Mouse (Mus musculus) heart, embryonic 12.5 days (tissue): Measurements from ENCODE around the gene Gm20388. TPM values are rescaled to one million over a fixed set of nuclear protein-coding genes. Genes with fewer than 3 reads are reported as not detected.

ENCODE experiments used
- ATAC-seq: fragments of 200-750 bp; cut with Nextera tagmentation; 2 replicates; pipeline ENCODE4 v1.8.0; 2017; ENCODE audit warnings: moderate TSS enrichment, moderate library complexity; ENCODE audit not compliant: insufficient number of reproducible peaks, low FRiP score
- H3K27ac ChIP-seq: fragments of 300-500 bp; sonication (generic); 2 replicates; pipeline ENCODE4 v1.5.1; 2016; ENCODE audit warnings: mild to moderate bottlenecking, moderate library complexity; ENCODE audit not compliant: poor library complexity, severe bottlenecking
- H3K27me3 ChIP-seq: fragments of 300-500 bp; sonication (generic); replicated peaks from 2 replicates; pipeline ENCODE4 v1.6.1; 2016; ENCODE audit warnings: mild to moderate bottlenecking, moderate library complexity
- H3K36me3 ChIP-seq: fragments of 300-500 bp; sonication (generic); 2 replicates; pipeline ENCODE4 v1.6.1; 2016; ENCODE audit warnings: mild to moderate bottlenecking, moderate library complexity
- H3K4me1 ChIP-seq: fragments of 300-500 bp; sonication (generic); replicated peaks from 2 replicates; pipeline ENCODE4 v1.6.1; 2016; ENCODE audit warnings: mild to moderate bottlenecking
- H3K4me2 ChIP-seq: fragments of 300-500 bp; sonication (generic); 2 replicates; pipeline ENCODE4 v1.6.1; 2016; ENCODE audit warnings: mild to moderate bottlenecking, moderate library complexity
- H3K4me3 ChIP-seq: fragments of 300-500 bp; sonication (generic); 2 replicates; pipeline ENCODE4 v1.5.1; 2016; ENCODE audit warnings: mild to moderate bottlenecking
- H3K9ac ChIP-seq: fragments of 300-500 bp; sonication (generic); 2 replicates; pipeline ENCODE4 v1.6.1; 2016; ENCODE audit warnings: mild to moderate bottlenecking, moderate library complexity
- H3K9me3 ChIP-seq: fragments of 300-500 bp; sonication (generic); replicated peaks from 2 replicates; pipeline ENCODE4 v1.6.1; 2016; ENCODE audit warnings: mild to moderate bottlenecking, moderate library complexity
- WGBS: fragments of 180-500 bp; shearing (Covaris S2); methylation state at CpG from one replicate; pipeline ENCODE4 v1.1.7; 2016; 5-methylcytosine and 5-hydroxymethylcytosine counted together
- polyA plus RNA-seq: library from polyadenylated mRNA; unstranded; fragments of >200 nt; fragmentation: Nextera tagmentation; extraction: Ambion mirVana; gene quantifications from 2 replicates; pipeline ENCODE4 v1.2.1, GENCODE M21; 2016

Gm20388 gene
- polyA plus RNA-seq, 1 experiment from 2014 or later, result not detected

DNA sequence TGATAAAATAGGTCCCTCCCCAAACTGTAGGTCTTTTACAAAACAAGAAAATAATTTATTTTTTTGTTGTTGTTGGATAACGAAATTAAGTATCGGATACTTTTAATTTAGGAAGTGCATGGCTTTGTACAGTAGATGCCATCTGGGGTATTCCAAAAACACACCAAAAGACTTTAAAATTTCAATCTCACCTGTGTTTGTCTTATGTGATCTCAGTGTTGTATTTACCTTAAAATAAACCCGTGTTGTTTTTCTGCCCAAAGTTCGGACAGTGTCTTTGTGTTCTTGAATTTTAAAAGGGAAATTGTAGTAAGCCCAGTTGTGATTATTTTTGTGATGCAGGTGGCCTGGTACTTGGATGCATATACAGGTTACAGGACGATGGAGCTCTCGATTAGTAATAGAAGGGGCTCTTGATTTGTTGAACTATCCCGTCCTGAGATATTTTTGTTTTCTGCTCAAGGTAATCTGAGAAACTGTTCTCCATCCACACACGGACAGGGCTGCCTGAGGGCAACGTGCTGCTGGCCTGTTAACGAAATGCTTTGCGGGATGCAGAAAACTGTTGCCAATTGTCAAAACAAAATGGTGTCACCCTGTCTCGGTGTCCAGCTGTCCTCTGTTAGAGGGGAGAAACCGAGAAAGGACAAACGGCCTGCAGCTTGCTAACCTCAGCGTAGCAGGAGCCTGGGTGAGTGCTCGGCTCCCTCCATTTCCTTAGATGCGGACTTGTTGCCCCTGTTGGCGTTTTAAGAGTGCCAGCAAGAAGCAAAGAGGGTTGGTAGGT is 1208.2 kb downstream of the Gm20388 start:
- peak overlapping the region; percentile 93 for H3K4me2 ChIP-seq
- ATAC-seq, result no peak
- H3K36me3 ChIP-seq, result peaks cover 10% of the 10 kb centered on the region
- WGBS, result 4% methylated on average over 18 of the region's 18 CpGs
- peak overlapping the region; percentile 1; the same call in 1 of the 2 replicates for H3K27ac ChIP-seq
- H3K27me3 ChIP-seq, result peaks cover 77% of the 10 kb centered on the region
- H3K9me3 ChIP-seq, result no peaks in the 10 kb centered on the region
- H3K9ac ChIP-seq, result peak overlapping the region; percentile 92
- peak overlapping the region; percentile 76 for H3K4me3 ChIP-seq
- H3K4me1 ChIP-seq, result peaks cover 27% of the 10 kb centered on the region

DNA sequence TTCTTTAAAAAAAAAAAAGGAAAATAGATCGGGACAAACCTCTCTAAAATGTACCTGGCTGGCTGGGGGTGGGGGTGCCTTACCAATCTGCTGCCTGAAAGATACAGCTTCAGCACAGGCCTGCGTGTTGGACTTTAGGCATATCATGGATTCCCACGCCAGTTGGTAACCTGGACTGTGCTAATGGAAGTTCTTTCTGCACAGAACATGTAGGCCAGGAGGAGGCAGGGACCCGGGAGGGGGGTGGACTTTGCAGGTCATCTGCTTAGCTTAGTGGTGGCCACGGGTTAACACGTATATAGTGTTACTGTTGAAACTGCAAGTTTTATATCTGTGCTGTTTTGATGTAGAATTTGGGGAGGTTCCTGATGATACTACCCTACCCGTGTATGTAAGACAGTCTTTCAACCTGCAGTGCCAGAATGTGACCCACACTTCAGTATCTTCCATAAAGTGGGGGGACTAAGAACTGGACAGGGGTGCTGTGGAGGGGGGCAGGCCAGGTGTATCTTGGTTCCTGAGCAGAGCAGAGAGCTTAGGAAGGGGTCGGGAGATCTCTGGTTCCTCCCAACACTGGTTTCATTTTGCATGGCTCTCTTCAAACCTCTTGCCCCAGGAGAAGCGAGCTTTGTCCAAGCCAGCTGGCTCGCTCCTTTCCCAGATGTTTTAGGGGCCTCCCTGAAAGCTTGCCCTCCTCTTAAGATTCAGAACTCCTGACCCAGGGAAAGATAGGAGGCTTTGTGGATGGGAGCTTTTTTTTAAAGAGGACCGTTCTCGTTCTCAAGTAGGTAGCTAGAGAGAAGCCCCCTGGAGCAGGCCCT is 1209.2 kb downstream of the Gm20388 start:
- no peak for ATAC-seq
- Histone ChIP-seq H3K4me1 (peaks cover 35% of the 10 kb centered on the region), H3K9ac (peak overlapping the region; percentile 73), H3K4me2 (peak overlapping the region; percentile 67), H3K4me3 (peak overlapping the region; percentile 76), H3K36me3 (peaks cover 10% of the 10 kb centered on the region), H3K27ac (peak overlapping the region; percentile 44; the same call in 1 of the 2 replicates), H3K9me3 (no peaks in the 10 kb centered on the region), H3K27me3 (peaks cover 81% of the 10 kb centered on the region)
- WGBS, result 19% methylated on average over 12 of the region's 12 CpGs

DNA sequence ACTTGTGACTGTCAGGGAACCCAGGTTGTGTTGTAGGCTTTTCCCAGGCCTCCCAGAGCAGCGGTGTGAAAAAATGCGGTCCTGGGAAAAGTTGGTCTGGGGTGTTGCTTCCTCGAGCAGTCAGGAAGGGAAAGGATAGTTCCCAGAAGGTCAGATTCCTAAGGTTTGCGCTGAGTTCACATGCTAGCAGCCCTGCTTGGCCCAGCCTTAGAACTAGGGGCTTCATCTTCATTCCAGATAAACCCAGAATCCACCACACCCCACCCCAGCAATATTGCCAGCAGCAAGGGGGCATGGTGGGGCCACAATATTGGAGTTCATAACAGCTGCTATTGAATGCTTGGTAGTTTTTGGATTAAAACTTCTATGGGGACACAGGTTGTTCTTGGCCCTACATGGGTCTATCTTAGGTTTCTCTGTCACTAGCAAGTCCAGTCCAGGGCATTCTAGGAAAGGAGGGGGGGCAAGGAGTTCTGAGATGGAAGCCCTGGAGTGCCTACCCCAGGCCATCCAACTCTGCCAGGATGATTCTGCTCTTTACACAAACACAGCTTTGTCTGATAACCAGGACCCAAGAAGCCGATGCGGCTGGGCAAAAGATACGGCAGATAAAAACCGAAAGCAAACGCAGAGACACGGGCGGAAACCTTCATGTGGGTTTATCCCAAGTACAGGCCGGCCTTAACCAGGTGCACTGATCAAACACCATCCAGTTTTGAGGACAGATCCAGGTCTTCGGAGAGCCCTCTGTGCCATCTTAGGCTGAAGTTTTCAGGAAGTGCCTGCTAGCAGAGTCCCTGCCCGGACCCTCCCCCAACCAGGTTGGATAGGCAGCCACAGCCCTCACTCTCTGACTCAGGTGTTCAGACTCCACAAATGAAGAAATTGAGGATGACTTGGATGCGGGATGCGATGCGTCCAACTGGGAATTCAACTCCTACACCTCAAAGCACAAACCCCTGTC is 1210.1 kb downstream of the Gm20388 start:
- WGBS, result 17% methylated on average over 17 of the region's 17 CpGs
- Histone ChIP-seq H3K4me1 (peaks cover 43% of the 10 kb centered on the region), H3K9me3 (no peaks in the 10 kb centered on the region), H3K27me3 (peaks cover 79% of the 10 kb centered on the region), H3K4me2 (peak overlapping the region; percentile 67), H3K36me3 (peaks cover 10% of the 10 kb centered on the region), H3K9ac (peak overlapping the region; percentile 73), H3K4me3 (peak overlapping the region; percentile 76), H3K27ac (0 out of 2 replicates have a peak overlapping the region, but pooled peaks have one; percentile 44)
- no peak for ATAC-seq

GRCm38 (mm10) chr8:121121704-121122103 is 1211.1 kb downstream of the Gm20388 start:
- Histone ChIP-seq H3K9me3 (no peaks in the 10 kb centered on the region), H3K27ac (no peak overlapping the region), H3K27me3 (peaks cover 82% of the 10 kb centered on the region), H3K4me3 (peak overlapping the region; percentile 76), H3K9ac (peak overlapping the region; percentile 48; the same call in 1 of the 2 replicates), H3K36me3 (peaks cover 10% of the 10 kb centered on the region), H3K4me2 (peak overlapping the region; percentile 67), H3K4me1 (peaks cover 47% of the 10 kb centered on the region)
- WGBS, result 38% methylated on average over 8 of the region's 8 CpGs
- no peak for ATAC-seq

- H3K27me3 ChIP-seq, result peaks cover 82% of the 10 kb centered on the region
- no peaks in the 10 kb centered on the region for H3K9me3 ChIP-seq
- peaks cover 10% of the 10 kb centered on the region for H3K36me3 ChIP-seq
- 33% methylated on average over 7 of the region's 7 CpGs for WGBS
- no peak for ATAC-seq
- H3K4me2 ChIP-seq, result peak overlapping the region; percentile 67; the same call in 1 of the 2 replicates
- peaks cover 51% of the 10 kb centered on the region for H3K4me1 ChIP-seq
- 0 out of 2 replicates have a peak overlapping the region, but pooled peaks have one; percentile 48 for H3K9ac ChIP-seq
- H3K4me3 ChIP-seq, result no peak overlapping the region
- H3K27ac ChIP-seq, result no peak overlapping the region
Measured at GRCm38 (mm10) chr8:121122368-121122767, 1211.7 kb downstream of the Gm20388 start.

DNA sequence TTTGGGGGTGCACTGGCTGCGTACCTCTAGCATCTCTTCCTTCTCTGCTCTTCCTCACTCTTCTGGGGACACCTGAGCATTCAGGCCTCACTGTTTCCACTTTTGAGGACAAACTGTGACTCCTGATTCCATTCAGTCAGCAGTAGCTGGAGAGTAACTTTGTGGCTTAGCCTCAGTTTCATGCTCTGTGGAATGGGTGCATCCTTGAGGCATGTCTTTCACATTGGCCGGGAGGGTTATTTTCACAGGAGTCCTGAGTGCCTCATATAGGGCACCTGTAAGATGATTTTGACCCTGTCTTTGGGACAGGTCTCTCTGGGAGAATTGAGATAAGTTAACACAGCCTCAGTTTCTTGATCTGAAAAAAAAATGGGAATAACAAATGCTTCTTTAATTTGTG is 1212.5 kb downstream of the Gm20388 start:
- peaks cover 54% of the 10 kb centered on the region for H3K4me1 ChIP-seq
- peaks cover 79% of the 10 kb centered on the region for H3K27me3 ChIP-seq
- no peak overlapping the region for H3K4me3 ChIP-seq
- no peak overlapping the region for H3K9ac ChIP-seq
- 0 out of 2 replicates have a peak overlapping the region, but pooled peaks have one; percentile 67 for H3K4me2 ChIP-seq
- H3K27ac ChIP-seq, result no peak overlapping the region
- H3K9me3 ChIP-seq, result no peaks in the 10 kb centered on the region
- H3K36me3 ChIP-seq, result peaks cover 10% of the 10 kb centered on the region
- ATAC-seq, result no peak
- WGBS, result 80% methylated on average over 2 of the region's 2 CpGs

- H3K4me3 ChIP-seq, result peak overlapping the region; percentile 45; the same call in 1 of the 2 replicates
- H3K27ac ChIP-seq, result peak overlapping the region; percentile 82
- H3K4me1 ChIP-seq, result peaks cover 68% of the 10 kb centered on the region
- WGBS, result 4% methylated on average over 17 of the region's 17 CpGs
- peak; percentile 52 for ATAC-seq
- peaks cover 91% of the 10 kb centered on the region for H3K27me3 ChIP-seq
- H3K9me3 ChIP-seq, result no peaks in the 10 kb centered on the region
- H3K4me2 ChIP-seq, result peak overlapping the region; percentile 78
- peak overlapping the region; percentile 62; the same call in 1 of the 2 replicates for H3K9ac ChIP-seq
- H3K36me3 ChIP-seq, result peaks cover 10% of the 10 kb centered on the region
Measured at GRCm38 (mm10) chr8:121124547-121125239, 1214.1 kb downstream of the Gm20388 start.

DNA sequence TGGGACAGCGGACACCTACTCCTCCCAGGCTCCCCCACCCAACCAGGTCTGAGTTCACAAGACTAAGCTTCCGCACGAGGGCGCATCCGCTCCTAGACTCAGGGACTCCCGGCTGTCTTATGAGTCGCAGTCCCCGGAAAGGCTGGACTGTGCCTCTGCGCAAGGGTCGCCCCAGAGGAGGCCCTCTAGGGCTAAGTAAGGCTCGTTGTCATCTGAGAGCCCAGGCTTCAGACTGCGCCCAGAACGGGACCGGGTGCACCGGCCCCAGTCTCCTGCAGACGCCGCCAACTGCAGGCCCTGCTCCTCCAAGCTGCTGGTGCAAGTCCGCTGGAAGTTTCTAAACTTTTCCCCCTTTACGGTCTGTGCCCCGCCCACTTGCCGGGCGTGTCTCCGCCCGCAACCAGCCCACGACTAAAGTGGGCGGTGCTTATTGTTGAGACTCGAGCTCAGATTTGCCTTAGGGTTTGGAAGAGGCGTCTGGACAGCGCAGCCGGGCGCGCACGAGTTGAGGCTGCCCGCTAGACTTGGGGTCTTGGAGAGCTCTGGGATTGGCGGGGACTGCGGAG is 1214.8 kb downstream of the Gm20388 start:
- ATAC-seq, result peak; percentile 77
- WGBS, result 0% methylated on average over 33 of the region's 36 CpGs
- H3K27ac ChIP-seq, result peak overlapping the region; percentile 82

GRCm38 (mm10) chr8:121126191-121126590 is 1215.5 kb downstream of the Gm20388 start:
- Histone ChIP-seq H3K9ac (peak overlapping the region; percentile 62), H3K27ac (no peak overlapping the region), H3K36me3 (peaks cover 10% of the 10 kb centered on the region), H3K4me1 (peaks cover 66% of the 10 kb centered on the region), H3K4me2 (peak overlapping the region; percentile 78), H3K4me3 (peak overlapping the region; percentile 45), H3K9me3 (no peaks in the 10 kb centered on the region), H3K27me3 (peaks cover 89% of the 10 kb centered on the region)
- ATAC-seq, result no peak
- 12% methylated on average over 6 of the region's 6 CpGs for WGBS

More for the DNA sequence above, 1214.8 kb downstream of the Gm20388 start:
- Histone ChIP-seq H3K4me2 (peak overlapping the region; percentile 78), H3K36me3 (peaks cover 10% of the 10 kb centered on the region), H3K9me3 (no peaks in the 10 kb centered on the region), H3K9ac (peak overlapping the region; percentile 62), H3K4me1 (peaks cover 68% of the 10 kb centered on the region), H3K27me3 (peaks cover 91% of the 10 kb centered on the region), H3K4me3 (peak overlapping the region; percentile 45)
